Mouse (Mus musculus): ENCODE measurements at regions not wholly inside any gene's neighbourhood (a gene's known extent, or its start where the extent isn't known, plus 50 kb on each side); places are given as distances from the start of the nearest gene placed in this dataset.

DNA sequence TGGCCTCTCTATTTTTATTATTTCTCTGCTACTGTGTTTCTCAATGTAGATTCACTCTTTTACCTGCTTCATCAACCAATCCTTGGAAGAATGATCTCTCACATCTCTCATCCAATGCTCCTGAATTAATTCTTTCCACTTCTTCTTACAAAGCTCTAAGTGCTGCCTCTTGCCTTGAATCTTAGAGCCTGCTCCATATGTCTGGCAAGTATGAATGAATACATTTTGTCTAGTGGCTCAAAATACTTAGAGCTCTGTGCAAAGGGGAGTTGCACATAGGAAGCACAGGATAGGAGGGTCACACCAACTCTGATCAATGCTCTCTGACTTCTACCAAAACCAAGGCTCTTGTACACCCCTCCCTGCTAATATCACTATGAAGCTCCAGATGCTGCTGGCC is 153.1 kb upstream of the Atp2b1 start:
- TF ChIP-seq CTCF (IDR thresholded peaks at IDR 0.05; ENCODE audit: low read depth): no peak
- Histone ChIP-seq H3K9ac (no peak overlapping the region), H3K27me3 (ENCODE audit: insufficient read depth, low read length) (no peaks in the 10 kb centered on the region), H3K27ac (ENCODE audit: low read depth) (no peak overlapping the region), H3K9me3 (ENCODE audit: low read depth, low read length) (0 out of 2 replicates have a peak, but pooled peaks cover 3% of the 10 kb centered on the region), H3K4me3 (ENCODE audit: low read depth, low read length) (no peak overlapping the region), H3K36me3 (ENCODE audit: insufficient read depth) (no peaks in the 10 kb centered on the region), H3K4me2 (no peak overlapping the region), H3K4me1 (ENCODE audit: insufficient read depth) (no peaks in the 10 kb centered on the region)
- ATAC-seq (ENCODE audit: insufficient read depth): no peak
- no peak for DNase-seq

DNA sequence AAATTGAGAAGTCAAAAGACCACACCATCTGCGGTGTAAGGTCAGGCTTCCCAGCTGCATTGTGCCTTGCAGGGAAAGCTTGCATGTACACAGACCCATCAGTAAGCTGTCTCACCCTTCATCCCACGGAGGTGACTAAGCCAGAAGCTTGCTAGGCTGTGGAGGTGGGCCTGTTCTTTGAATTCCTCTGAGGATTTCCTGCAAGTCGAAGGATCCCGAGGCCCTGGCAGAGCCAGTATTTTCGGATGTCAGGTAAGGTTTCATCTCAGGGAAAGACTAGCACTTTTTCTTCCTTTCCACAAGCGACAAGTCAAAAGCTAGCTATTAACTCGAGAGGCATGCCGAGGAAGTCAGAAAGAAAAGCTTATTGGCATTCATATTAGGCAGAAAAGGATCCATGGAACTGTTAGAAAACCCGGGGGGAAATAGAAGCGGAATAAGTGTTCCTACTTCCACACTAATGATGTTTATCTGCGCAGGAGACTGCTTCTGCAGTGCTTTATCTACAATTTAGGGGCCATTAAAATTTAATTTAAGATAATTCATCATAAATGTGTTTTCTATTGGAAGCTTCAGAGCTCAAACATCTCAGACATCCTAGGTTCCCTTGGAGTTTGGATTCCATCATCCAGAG is 148.3 kb upstream of the Atp2b1 start:
- no peak for DNase-seq
- Histone ChIP-seq H3K4me1 (ENCODE audit: insufficient read depth) (no peaks in the 10 kb centered on the region), H3K9me3 (ENCODE audit: low read depth, low read length) (0 out of 2 replicates have a peak, but pooled peaks cover 3% of the 10 kb centered on the region), H3K27me3 (ENCODE audit: insufficient read depth, low read length) (no peaks in the 10 kb centered on the region), H3K36me3 (ENCODE audit: insufficient read depth) (no peaks in the 10 kb centered on the region), H3K4me2 (no peak overlapping the region), H3K4me3 (ENCODE audit: low read depth, low read length) (no peak overlapping the region), H3K27ac (ENCODE audit: low read depth) (no peak overlapping the region), H3K9ac (no peak overlapping the region)
- no peak for ATAC-seq (ENCODE audit: insufficient read depth)
- TF ChIP-seq CTCF (IDR thresholded peaks at IDR 0.05; ENCODE audit: low read depth): no peak
- WGBS: 66% methylated on average over 11 of the region's 11 CpGs

GRCm38 (mm10) chr10:98779783-98780182 is 134.4 kb upstream of the Atp2b1 start:
- Histone ChIP-seq H3K9me3 (ENCODE audit: low read depth, low read length) (no peaks in the 10 kb centered on the region), H3K36me3 (ENCODE audit: insufficient read depth) (no peaks in the 10 kb centered on the region), H3K4me2 (no peak overlapping the region), H3K27me3 (ENCODE audit: insufficient read depth, low read length) (no peaks in the 10 kb centered on the region), H3K27ac (ENCODE audit: low read depth) (no peak overlapping the region), H3K4me3 (ENCODE audit: low read depth, low read length) (no peak overlapping the region), H3K4me1 (ENCODE audit: insufficient read depth) (no peaks in the 10 kb centered on the region), H3K9ac (no peak overlapping the region)
- DNase-seq (no peak), ATAC-seq (ENCODE audit: insufficient read depth) (no peak)
- no peak for TF ChIP-seq CTCF (IDR thresholded peaks at IDR 0.05; ENCODE audit: low read depth)
- WGBS: 46% methylated on average over 1 of the region's 1 CpGs

DNA sequence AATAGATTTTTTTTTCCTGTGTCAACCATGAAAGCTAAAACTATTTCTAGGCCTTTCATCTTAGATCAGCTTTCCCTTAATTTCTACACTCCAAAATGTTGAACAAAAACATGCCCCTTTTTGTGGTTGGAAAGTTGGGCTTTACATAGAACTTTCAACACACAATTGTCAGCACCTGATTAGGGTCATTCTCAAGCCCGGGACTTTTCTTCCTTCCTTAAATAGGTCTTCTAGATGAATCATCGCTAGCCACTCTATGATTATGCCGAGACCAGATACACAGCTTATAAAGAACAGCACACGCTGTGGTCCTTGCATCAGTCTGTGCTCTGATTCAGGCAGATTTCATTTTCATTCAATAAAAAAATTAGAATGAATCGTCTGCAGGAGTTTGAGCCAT is 133.3 kb upstream of the Atp2b1 start:
- Histone ChIP-seq H3K27ac (ENCODE audit: low read depth) (no peak overlapping the region), H3K9me3 (ENCODE audit: low read depth, low read length) (no peaks in the 10 kb centered on the region), H3K36me3 (ENCODE audit: insufficient read depth) (no peaks in the 10 kb centered on the region), H3K4me1 (ENCODE audit: insufficient read depth) (no peaks in the 10 kb centered on the region), H3K4me2 (no peak overlapping the region), H3K9ac (no peak overlapping the region), H3K27me3 (ENCODE audit: insufficient read depth, low read length) (no peaks in the 10 kb centered on the region), H3K4me3 (ENCODE audit: low read depth, low read length) (no peak overlapping the region)
- 72% methylated on average over 5 of the region's 5 CpGs for WGBS
- no peak for TF ChIP-seq CTCF (IDR thresholded peaks at IDR 0.05; ENCODE audit: low read depth)
- no peak for DNase-seq
- no peak for ATAC-seq (ENCODE audit: insufficient read depth)

GRCm38 (mm10) chr10:98781888-98782351 is 132.3 kb upstream of the Atp2b1 start:
- WGBS: 35% methylated on average over 3 of the region's 3 CpGs
- Histone ChIP-seq H3K27ac (ENCODE audit: low read depth) (no peak overlapping the region), H3K36me3 (ENCODE audit: insufficient read depth) (no peaks in the 10 kb centered on the region), H3K27me3 (ENCODE audit: insufficient read depth, low read length) (no peaks in the 10 kb centered on the region), H3K4me3 (ENCODE audit: low read depth, low read length) (no peak overlapping the region), H3K9me3 (ENCODE audit: low read depth, low read length) (no peaks in the 10 kb centered on the region), H3K4me2 (no peak overlapping the region), H3K4me1 (ENCODE audit: insufficient read depth) (no peaks in the 10 kb centered on the region), H3K9ac (no peak overlapping the region)
- ATAC-seq (ENCODE audit: insufficient read depth) (no peak; the same call in 1 of the 2 replicates), DNase-seq (peak; percentile 15)
- TF ChIP-seq CTCF (IDR thresholded peaks at IDR 0.05; ENCODE audit: low read depth): no peak

GRCm38 (mm10) chr10:98785411-98785810 is 128.8 kb upstream of the Atp2b1 start:
- Histone ChIP-seq H3K9ac (no peak overlapping the region), H3K27ac (ENCODE audit: low read depth) (no peak overlapping the region), H3K4me3 (ENCODE audit: low read depth, low read length) (no peak overlapping the region), H3K9me3 (ENCODE audit: low read depth, low read length) (no peaks in the 10 kb centered on the region), H3K4me1 (ENCODE audit: insufficient read depth) (no peaks in the 10 kb centered on the region), H3K36me3 (ENCODE audit: insufficient read depth) (no peaks in the 10 kb centered on the region), H3K4me2 (no peak overlapping the region), H3K27me3 (ENCODE audit: insufficient read depth, low read length) (no peaks in the 10 kb centered on the region)
- ATAC-seq (ENCODE audit: insufficient read depth): no peak
- 70% methylated on average over 1 of the region's 1 CpGs for WGBS
- no peak for DNase-seq
- no peak for TF ChIP-seq CTCF (IDR thresholded peaks at IDR 0.05; ENCODE audit: low read depth)

DNA sequence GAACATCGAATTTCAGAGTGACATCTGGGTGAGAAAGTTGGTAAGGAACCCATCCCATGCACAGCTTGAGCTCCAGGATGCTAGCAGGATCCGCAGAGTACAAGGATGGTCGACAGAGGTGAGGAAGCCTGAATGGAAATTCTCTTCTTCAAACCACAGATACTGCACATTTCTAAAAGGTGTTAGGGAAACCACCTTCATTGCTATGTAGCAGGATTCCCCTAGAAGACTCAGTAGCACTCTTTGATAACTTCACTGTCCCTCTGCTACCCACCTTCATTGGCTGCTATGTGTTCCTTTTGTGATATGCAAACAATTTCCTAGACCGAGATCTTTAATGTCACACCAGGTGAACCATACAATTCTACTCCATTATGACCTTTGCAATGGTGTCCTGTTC is 128.1 kb upstream of the Atp2b1 start:
- no peak for ATAC-seq (ENCODE audit: insufficient read depth)
- DNase-seq: no peak
- TF ChIP-seq CTCF (IDR thresholded peaks at IDR 0.05; ENCODE audit: low read depth): no peak
- H3K9me3 ChIP-seq (ENCODE audit: low read depth, low read length): no peaks in the 10 kb centered on the region
- 77% methylated on average over 4 of the region's 4 CpGs for WGBS
- no peaks in the 10 kb centered on the region for H3K36me3 ChIP-seq (ENCODE audit: insufficient read depth)
- H3K4me2 ChIP-seq: no peak overlapping the region
- no peak overlapping the region for H3K27ac ChIP-seq (ENCODE audit: low read depth)
- no peak overlapping the region for H3K4me3 ChIP-seq (ENCODE audit: low read depth, low read length)
- no peak overlapping the region for H3K9ac ChIP-seq
- H3K4me1 ChIP-seq (ENCODE audit: insufficient read depth): no peaks in the 10 kb centered on the region
- H3K27me3 ChIP-seq (ENCODE audit: insufficient read depth, low read length): no peaks in the 10 kb centered on the region
